12 mouse cellular contexts compared by ENCODE assay signal in genomic region chr11:77349698-77350097, GRCm38 (mm10).
DNase-seq lines count a peak whose midpoint lies in the region; ATAC-seq and TF ChIP-seq lines count a peak whose summit lies in the region.
"Had no signal": no experiment of that assay in that cellular context is flagged by ENCODE, and none has a peak within 500 bp of the region (broad histone marks: within the 10 kb centered on the region; RNA-seq: fewer than 3 reads in every experiment).

No protein-coding gene starts in this region.

- H3K4me3 ChIP-seq in heart, embryonic 12.5 days: peak overlapping the region; percentile 72
- peak overlapping the region; percentile 86 for H3K4me3 ChIP-seq in lung, postnatal 0 days (ENCODE audit: low read depth, low read length)
- H3K4me3 ChIP-seq in liver, embryonic 12.5 days: no peak overlapping the region; the same call in 1 of the 2 replicates
- H3K4me3 ChIP-seq in hindbrain, embryonic 12.5 days: no peak overlapping the region

- H3K9me3 ChIP-seq in heart, embryonic 12.5 days (replicated peaks): no peaks in the 10 kb centered on the region
- H3K9me3 ChIP-seq in lung, postnatal 0 days (ENCODE audit: low read length): no peaks in the 10 kb centered on the region
- no peaks in the 10 kb centered on the region for H3K9me3 ChIP-seq in liver, embryonic 12.5 days (replicated peaks)
- H3K9me3 ChIP-seq in hindbrain, embryonic 12.5 days (replicated peaks): no peaks in the 10 kb centered on the region
- H3K9me3 ChIP-seq: limb, embryonic 15.5 days had no signal

- peak overlapping the region; percentile 70 for H3K4me2 ChIP-seq in heart, embryonic 12.5 days
- H3K4me2 ChIP-seq in lung, postnatal 0 days (replicated peaks; ENCODE audit: low read depth, low read length): peak overlapping the region; percentile 54
- peak overlapping the region; percentile 98 for H3K4me2 ChIP-seq in liver, embryonic 12.5 days
- no peak overlapping the region for H3K4me2 ChIP-seq in hindbrain, embryonic 12.5 days (replicated peaks)

- no peak for ATAC-seq in heart, embryonic 12.5 days (ENCODE audit: insufficient number of reproducible peaks, low FRiP score)
- no peak for ATAC-seq in lung, postnatal 0 days
- no peak for ATAC-seq in liver, embryonic 12.5 days
- no peak for ATAC-seq in hindbrain, embryonic 12.5 days (ENCODE audit: low FRiP score)
- ATAC-seq: hindbrain, embryonic 16.5 days had no signal

- TF ChIP-seq EP300 in lung, postnatal 0 days (IDR thresholded peaks at IDR 0.05): no peak

- 51% methylated on average over 2 of the region's 2 CpGs for WGBS in heart, embryonic 12.5 days
- WGBS in lung, postnatal 0 days: 51% methylated on average over 2 of the region's 2 CpGs
- 48% methylated on average over 2 of the region's 2 CpGs for WGBS in liver, embryonic 12.5 days (ENCODE audit: insufficient replicate concordance)
- WGBS in hindbrain, embryonic 12.5 days: 86% methylated on average over 2 of the region's 2 CpGs

- no peak for TF ChIP-seq CTCF in lung, postnatal 0 days (IDR thresholded peaks at IDR 0.05)

- H3K9ac ChIP-seq in heart, embryonic 12.5 days: peak overlapping the region; percentile 92
- H3K9ac ChIP-seq in lung, postnatal 0 days (replicated peaks; ENCODE audit: low read depth): no peak overlapping the region
- H3K9ac ChIP-seq in liver, embryonic 12.5 days: no peak overlapping the region
- no peak overlapping the region for H3K9ac ChIP-seq in hindbrain, embryonic 12.5 days
- H3K9ac ChIP-seq: limb, embryonic 15.5 days had no signal

- H3K27me3 ChIP-seq in heart, embryonic 12.5 days (replicated peaks): no peaks in the 10 kb centered on the region
- H3K27me3 ChIP-seq in lung, postnatal 0 days (replicated peaks; ENCODE audit: insufficient read depth, low read length): no peaks in the 10 kb centered on the region
- H3K27me3 ChIP-seq in liver, embryonic 12.5 days (replicated peaks): 0 out of 2 replicates have a peak, but pooled peaks cover 4% of the 10 kb centered on the region
- 0 out of 2 replicates have a peak, but pooled peaks cover 7% of the 10 kb centered on the region for H3K27me3 ChIP-seq in hindbrain, embryonic 12.5 days
- H3K27me3 ChIP-seq: limb, embryonic 15.5 days had no signal

- H3K27ac ChIP-seq in heart, embryonic 12.5 days (ENCODE audit: poor library complexity, severe bottlenecking): no peak overlapping the region
- no peak overlapping the region for H3K27ac ChIP-seq in lung, postnatal 0 days (ENCODE audit: low read length)
- no peak overlapping the region for H3K27ac ChIP-seq in liver, embryonic 12.5 days
- H3K27ac ChIP-seq in hindbrain, embryonic 12.5 days: no peak overlapping the region
- H3K27ac ChIP-seq: limb, embryonic 15.5 days had no signal

- H3K4me1 ChIP-seq in heart, embryonic 12.5 days (replicated peaks): peaks cover 16% of the 10 kb centered on the region
- H3K4me1 ChIP-seq in lung, postnatal 0 days (ENCODE audit: insufficient read depth, low read depth, low read length): peaks cover 10% of the 10 kb centered on the region; the same call in 1 of the 2 replicates
- peaks cover 20% of the 10 kb centered on the region for H3K4me1 ChIP-seq in liver, embryonic 12.5 days
- peaks cover 7% of the 10 kb centered on the region; the same call in 1 of the 2 replicates for H3K4me1 ChIP-seq in hindbrain, embryonic 12.5 days

- DNase-seq in heart, postnatal 4 days: no peak
- no peak for DNase-seq in lung, postnatal 0 days (ENCODE audit: low spot score)
- DNase-seq in lung, postnatal 36 days: no peak
- DNase-seq in retina, embryonic 14.5 days (ENCODE audit: low spot score): no peak
- DNase-seq in kidney, postnatal 36 days: no peak
- DNase-seq: kidney, postnatal 10 days; layer of hippocampus, postnatal 36 days had no signal

- no peaks in the 10 kb centered on the region for H3K36me3 ChIP-seq in heart, embryonic 12.5 days
- H3K36me3 ChIP-seq in lung, postnatal 0 days (ENCODE audit: insufficient read depth, low read length): no peaks in the 10 kb centered on the region
- no peaks in the 10 kb centered on the region for H3K36me3 ChIP-seq in liver, embryonic 12.5 days
- H3K36me3 ChIP-seq in hindbrain, embryonic 12.5 days: no peaks in the 10 kb centered on the region
- H3K36me3 ChIP-seq: limb, embryonic 15.5 days had no signal

Comparison
In these comparisons a context has a peak if more than half of its experiments do, and no peak if none do; other contexts are left out.
1. H3K4me3 ChIP-seq: peak in heart, embryonic 12.5 days (single experiment) and lung, postnatal 0 days (single experiment); none in liver, embryonic 12.5 days (single experiment) and hindbrain, embryonic 12.5 days (single experiment).